In genomic region chr6:56551022-56551421, GRCm38 (mm10) we compare ENCODE assay signal across 24 mouse cellular contexts. TPM values are rescaled to one million over a fixed set of nuclear protein-coding genes. Genes with fewer than 3 reads are reported as not detected.
"Had no signal": no experiment of that assay in that cellular context is flagged by ENCODE, and none has a peak within 500 bp of the region (broad histone marks: within the 10 kb centered on the region; RNA-seq: fewer than 3 reads in every experiment).

No protein-coding gene starts in this region.

- ATAC-seq: forebrain, postnatal 0 days; hindbrain, postnatal 0 days; intestine, embryonic 16.5 days had no signal

- DNase-seq: forebrain, postnatal 0 days; gastrocnemius, postnatal 14 days; gastrocnemius, postnatal 36 days; heart, adult 18-20 months; heart, postnatal 10 days; heart, postnatal 36 days; kidney, adult 11 months; kidney, adult 2 months; kidney, adult 9 months; kidney, postnatal 14 days; kidney, postnatal 36 days; liver, embryonic 13.5 days had no signal

- H3K4me2 ChIP-seq: heart, embryonic 12.5 days; hindbrain, embryonic 13.5 days; hindbrain, embryonic 15.5 days; kidney, embryonic 15.5 days; limb, embryonic 12.5 days; liver, embryonic 13.5 days had no signal

- H3K4me1 ChIP-seq: heart, embryonic 10.5 days; heart, embryonic 12.5 days; kidney, embryonic 15.5 days; limb, embryonic 10.5 days; limb, embryonic 12.5 days; liver, embryonic 13.5 days had no signal

- H3K27ac ChIP-seq: heart, embryonic 10.5 days; hindbrain, embryonic 13.5 days; hindbrain, embryonic 15.5 days; hindbrain, postnatal 0 days; kidney, embryonic 15.5 days; kidney, postnatal 0 days; left cerebral cortex, adult 2 months; limb, embryonic 10.5 days; limb, embryonic 12.5 days; liver, embryonic 13.5 days had no signal

- H3K4me3 ChIP-seq: heart, embryonic 10.5 days; heart, embryonic 12.5 days; hindbrain, embryonic 13.5 days; hindbrain, embryonic 15.5 days; kidney, embryonic 15.5 days; left cerebral cortex, adult 2 months; limb, embryonic 10.5 days; limb, embryonic 12.5 days; liver, embryonic 13.5 days had no signal

- H3K9ac ChIP-seq: forebrain, postnatal 0 days; heart, embryonic 12.5 days; hindbrain, embryonic 13.5 days; hindbrain, embryonic 15.5 days; kidney, embryonic 15.5 days; limb, embryonic 12.5 days; liver, embryonic 13.5 days had no signal

- H3K9me3 ChIP-seq: heart, embryonic 10.5 days; heart, embryonic 12.5 days; hindbrain, embryonic 13.5 days; hindbrain, embryonic 15.5 days; kidney, embryonic 15.5 days; limb, embryonic 10.5 days; limb, embryonic 12.5 days; liver, embryonic 13.5 days had no signal

- H3K27me3 ChIP-seq: heart, embryonic 12.5 days; hindbrain, embryonic 13.5 days; hindbrain, embryonic 15.5 days; kidney, embryonic 15.5 days; limb, embryonic 12.5 days; liver, embryonic 13.5 days had no signal

- H3K36me3 ChIP-seq: heart, embryonic 10.5 days; heart, embryonic 12.5 days; hindbrain, embryonic 13.5 days; hindbrain, embryonic 15.5 days; kidney, embryonic 15.5 days; limb, embryonic 10.5 days; limb, embryonic 12.5 days; liver, embryonic 13.5 days had no signal

RNA-seq across cellular contexts. Expression of gene Pde1c, which starts 17.9 kb away (rescaled TPM):
- polyA plus RNA-seq: liver, adult 2 months had no signal
